Mouse (Mus musculus) limb, embryonic 11.5 days (tissue): Measurements from ENCODE around the gene Atg5. TPM values are rescaled to one million over a fixed set of nuclear protein-coding genes. Genes with fewer than 3 reads are reported as not detected.

ENCODE experiments used
- ATAC-seq: fragments of 200-750 bp; cut with Nextera tagmentation; 2 replicates; pipeline ENCODE4 v1.8.0; 2017; ENCODE audit warnings: low read depth; ENCODE audit not compliant: insufficient number of reproducible peaks, low FRiP score, low TSS enrichment
- DNase-seq: peaks from one replicate; pipeline ENCODE4 v3.0.0-alpha.2; 2015; ENCODE audit warnings: low spot score
- H3K27ac ChIP-seq: fragments of 300-500 bp; sonication (generic); replicated peaks from 2 replicates; pipeline ENCODE4 v1.5.1; 2014; ENCODE audit warnings: low read depth, mild to moderate bottlenecking, low read length
- H3K27me3 ChIP-seq: fragments of 300-500 bp; sonication (generic); 2 replicates; pipeline ENCODE4 v1.6.1; 2014; ENCODE audit warnings: mild to moderate bottlenecking, low read length, mixed read lengths; ENCODE audit not compliant: control insufficient read depth, insufficient read depth
- H3K36me3 ChIP-seq: fragments of 300-500 bp; sonication (generic); 2 replicates; pipeline ENCODE4 v1.6.1; 2014; ENCODE audit warnings: mild to moderate bottlenecking, low read length, moderate library complexity, mixed read lengths; ENCODE audit not compliant: control insufficient read depth, insufficient read depth
- H3K4me1 ChIP-seq: fragments of 300-500 bp; sonication (generic); 2 replicates; pipeline ENCODE4 v1.6.1; 2014; ENCODE audit warnings: low read length, mixed read lengths; ENCODE audit not compliant: control insufficient read depth, insufficient read depth
- H3K4me2 ChIP-seq: fragments of 300-500 bp; sonication (generic); 2 replicates; pipeline ENCODE4 v1.6.1; 2014; ENCODE audit warnings: low read depth, mild to moderate bottlenecking, moderate library complexity; ENCODE audit not compliant: severe bottlenecking
- H3K4me3 ChIP-seq: fragments of 300-500 bp; sonication (generic); 2 replicates; pipeline ENCODE4 v1.5.1; 2014; ENCODE audit warnings: low read depth, low read length
- H3K9ac ChIP-seq: fragments of 300-500 bp; sonication (generic); 2 replicates; pipeline ENCODE4 v1.6.1; 2014; ENCODE audit warnings: mild to moderate bottlenecking, low read length
- H3K9me3 ChIP-seq: fragments of 300-500 bp; sonication (generic); 2 replicates; pipeline ENCODE4 v1.6.1; 2016; ENCODE audit warnings: low read length; ENCODE audit not compliant: control insufficient read depth
- whole genome bisulfite sequencing: fragments of 180-500 bp; shearing (Covaris S2); extraction: QIAGEN DNeasy Blood & Tissue Kit; methylation state at CpG from one replicate; pipeline ENCODE4 v1.1.7; 2014; 5-methylcytosine and 5-hydroxymethylcytosine counted together
- polyA plus RNA-seq: library from polyadenylated mRNA; unstranded; fragments of >200 nt; fragmentation: Nextera tagmentation; extraction: Ambion mirVana; gene quantifications from 2 replicates; pipeline ENCODE4 v1.2.1, GENCODE M21; 2014

The Atg5 gene
- polyA plus RNA-seq, 1 experiment from 2014 or later: 65.3 TPM

DNA sequence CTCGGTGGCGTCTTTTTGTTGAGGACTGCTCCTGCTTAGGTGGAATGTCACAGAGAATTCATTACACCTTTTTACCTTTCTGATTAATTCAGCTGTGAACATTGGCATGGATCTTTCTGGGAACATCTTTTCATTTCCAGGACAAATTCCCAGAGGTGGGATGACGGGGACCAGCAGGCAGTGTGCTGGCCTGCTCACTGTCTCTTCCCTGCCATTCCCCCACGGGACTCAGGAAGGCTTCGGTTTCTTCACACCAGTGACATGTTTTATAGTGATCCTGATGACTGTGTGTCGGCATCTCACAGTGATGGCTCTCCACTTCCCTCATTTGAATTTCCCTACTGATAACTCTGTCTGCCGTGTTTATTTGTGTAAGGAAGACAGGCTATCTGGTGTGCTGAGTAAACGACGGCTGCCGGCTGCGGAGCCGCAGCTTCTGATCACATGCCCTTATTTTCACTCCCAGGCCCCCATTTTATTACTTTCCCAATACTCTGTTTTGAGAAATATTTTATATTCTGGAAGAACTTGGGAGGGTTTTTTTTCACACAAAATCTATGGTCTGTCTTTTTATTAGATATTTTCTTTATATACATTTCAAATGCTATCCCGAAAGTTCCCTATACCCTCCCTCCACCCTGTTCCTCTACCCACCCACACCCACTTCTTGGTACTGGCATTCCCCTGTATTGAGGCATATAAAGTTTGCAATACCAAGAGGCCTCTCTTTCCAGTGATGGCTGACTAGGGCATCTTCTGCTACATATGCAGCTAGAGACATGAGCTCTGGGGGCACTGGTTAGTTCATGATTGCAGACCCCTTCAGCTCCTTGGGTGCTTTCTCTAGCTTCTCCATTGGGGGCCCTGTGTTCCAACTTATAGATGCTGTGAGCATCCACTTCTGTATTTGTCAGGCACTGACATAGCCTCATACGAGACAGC is 80.6 kb downstream of the Atg5 start:
- WGBS: 45% methylated on average over 14 of the region's 14 CpGs
- no peak for DNase-seq
- no peaks in the 10 kb centered on the region for H3K36me3 ChIP-seq
- no peak overlapping the region for H3K9ac ChIP-seq
- no peaks in the 10 kb centered on the region for H3K27me3 ChIP-seq
- H3K4me1 ChIP-seq: no peaks in the 10 kb centered on the region
- ATAC-seq: no peak
- H3K4me2 ChIP-seq: no peak overlapping the region
- H3K27ac ChIP-seq: no peak overlapping the region
- H3K4me3 ChIP-seq: no peak overlapping the region
- H3K9me3 ChIP-seq: no peaks in the 10 kb centered on the region

DNA sequence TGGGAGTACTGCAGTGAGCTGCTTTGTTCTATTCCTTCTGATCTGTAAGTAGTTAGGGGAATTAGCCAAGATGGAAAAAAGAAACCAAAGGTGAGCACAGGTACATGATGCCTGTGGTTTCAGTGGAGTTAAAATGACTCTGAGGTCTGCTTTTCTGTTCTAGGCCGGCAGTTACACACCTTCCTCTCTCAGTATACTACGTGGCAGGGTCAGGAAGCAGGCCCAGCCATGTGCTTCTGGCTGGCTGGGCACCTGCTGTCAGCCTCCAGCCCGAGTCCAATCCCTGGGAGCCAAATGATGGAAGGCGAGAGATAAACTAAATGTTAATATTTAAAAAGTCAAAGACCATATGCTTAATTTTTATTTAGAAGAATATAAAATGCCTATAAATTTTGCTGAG is 85.3 kb downstream of the Atg5 start:
- H3K27me3 ChIP-seq: no peaks in the 10 kb centered on the region
- DNase-seq: no peak
- H3K4me3 ChIP-seq: no peak overlapping the region
- no peak overlapping the region for H3K4me2 ChIP-seq
- 62% methylated on average over 4 of the region's 4 CpGs for WGBS
- H3K9ac ChIP-seq: no peak overlapping the region
- H3K4me1 ChIP-seq: peaks cover 5% of the 10 kb centered on the region
- H3K27ac ChIP-seq: no peak overlapping the region
- ATAC-seq: no peak
- H3K36me3 ChIP-seq: no peaks in the 10 kb centered on the region
- H3K9me3 ChIP-seq: no peaks in the 10 kb centered on the region

DNA sequence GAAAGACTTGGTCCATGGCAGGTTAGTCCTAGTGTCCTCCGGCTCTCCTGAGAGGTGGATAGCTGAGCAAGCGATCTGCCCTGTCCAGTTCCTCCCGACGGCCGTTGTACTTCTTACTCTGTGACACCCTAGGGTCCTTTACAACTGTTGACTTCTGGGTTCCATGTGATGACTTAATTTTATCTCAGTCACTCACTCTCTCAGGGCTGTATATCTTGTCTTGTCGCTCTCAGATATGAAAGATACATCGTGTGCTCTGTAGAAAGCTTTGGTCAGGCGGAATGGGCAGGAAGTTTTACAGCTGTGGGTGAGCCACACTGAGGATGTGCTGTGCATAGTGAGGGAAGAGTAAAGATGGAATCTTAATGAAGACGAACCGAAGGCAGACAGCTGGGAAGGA is 86.2 kb downstream of the Atg5 start:
- ATAC-seq (no peak), DNase-seq (no peak)
- WGBS: 81% methylated on average over 10 of the region's 10 CpGs
- Histone ChIP-seq H3K36me3 (no peaks in the 10 kb centered on the region), H3K4me3 (no peak overlapping the region), H3K27me3 (no peaks in the 10 kb centered on the region), H3K4me1 (peaks cover 5% of the 10 kb centered on the region), H3K9me3 (no peaks in the 10 kb centered on the region), H3K27ac (no peak overlapping the region), H3K4me2 (no peak overlapping the region), H3K9ac (no peak overlapping the region)

DNA sequence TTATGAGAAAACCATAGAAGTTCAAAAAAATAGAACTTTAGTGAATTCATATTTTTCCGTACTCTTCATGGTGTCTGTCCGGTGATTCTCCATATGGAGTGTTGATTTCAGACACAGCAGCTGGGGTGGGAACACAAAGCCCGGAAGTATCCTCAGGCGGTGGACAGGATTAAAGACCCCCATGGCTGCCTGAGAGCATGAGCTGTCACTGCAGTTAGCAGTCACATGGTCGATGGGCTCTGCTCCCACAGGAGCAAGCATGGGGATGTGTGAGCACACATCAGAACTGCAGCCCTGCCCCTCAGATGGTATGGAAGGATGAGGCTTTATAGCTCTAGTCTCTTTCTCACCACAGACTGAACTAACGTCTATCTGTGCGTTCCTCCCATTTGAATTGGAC is 87.1 kb downstream of the Atg5 start:
- H3K27ac ChIP-seq: no peak overlapping the region
- H3K9ac ChIP-seq: no peak overlapping the region
- DNase-seq (no peak), ATAC-seq (no peak)
- H3K27me3 ChIP-seq: no peaks in the 10 kb centered on the region
- no peak overlapping the region for H3K4me2 ChIP-seq
- no peaks in the 10 kb centered on the region for H3K36me3 ChIP-seq
- peaks cover 5% of the 10 kb centered on the region for H3K4me1 ChIP-seq
- WGBS: 77% methylated on average over 7 of the region's 7 CpGs
- no peaks in the 10 kb centered on the region for H3K9me3 ChIP-seq
- H3K4me3 ChIP-seq: no peak overlapping the region

GRCm38 (mm10) chr10:44356625-44357024 is 88.5 kb downstream of the Atg5 start:
- DNase-seq: no peak
- ATAC-seq: no peak
- WGBS: 86% methylated on average over 5 of the region's 5 CpGs
- no peak overlapping the region for H3K9ac ChIP-seq
- H3K27me3 ChIP-seq: no peaks in the 10 kb centered on the region
- no peaks in the 10 kb centered on the region for H3K9me3 ChIP-seq
- no peaks in the 10 kb centered on the region for H3K36me3 ChIP-seq
- no peak overlapping the region for H3K4me3 ChIP-seq
- H3K4me1 ChIP-seq: peaks cover 5% of the 10 kb centered on the region
- H3K27ac ChIP-seq: no peak overlapping the region
- H3K4me2 ChIP-seq: no peak overlapping the region

DNA sequence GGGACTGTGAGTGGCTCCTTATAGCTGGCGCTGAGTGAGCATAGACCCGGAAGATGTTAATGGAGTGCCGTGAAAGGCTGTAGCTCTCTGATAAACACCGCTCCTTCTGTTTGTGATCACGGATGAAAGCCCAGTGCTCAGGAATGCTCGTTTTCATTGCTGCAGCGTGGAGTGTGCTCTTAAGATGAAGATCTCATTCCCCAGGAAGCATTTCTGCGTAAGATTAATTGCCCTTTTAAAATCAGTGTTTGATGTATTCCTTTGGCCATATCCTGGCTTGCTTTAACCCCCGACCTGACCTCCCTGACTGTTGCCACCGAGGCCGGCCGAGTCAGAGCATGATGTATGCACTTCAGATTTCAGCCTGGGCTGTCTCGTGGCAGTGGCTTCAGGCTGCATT is 89.2 kb downstream of the Atg5 start:
- Histone ChIP-seq H3K4me2 (no peak overlapping the region), H3K36me3 (no peaks in the 10 kb centered on the region), H3K27ac (no peak overlapping the region), H3K4me3 (no peak overlapping the region), H3K9ac (no peak overlapping the region), H3K27me3 (no peaks in the 10 kb centered on the region), H3K9me3 (no peaks in the 10 kb centered on the region), H3K4me1 (peaks cover 5% of the 10 kb centered on the region)
- ATAC-seq: no peak
- DNase-seq: peak; percentile 52
- WGBS: 4% methylated on average over 13 of the region's 13 CpGs

GRCm38 (mm10) chr10:44358816-44359215 is 90.7 kb downstream of the Atg5 start:
- no peaks in the 10 kb centered on the region for H3K27me3 ChIP-seq
- no peak overlapping the region for H3K4me3 ChIP-seq
- H3K4me1 ChIP-seq: peaks cover 5% of the 10 kb centered on the region
- H3K9ac ChIP-seq: no peak overlapping the region
- H3K4me2 ChIP-seq: no peak overlapping the region
- DNase-seq (no peak), ATAC-seq (no peak)
- WGBS: 78% methylated on average over 6 of the region's 6 CpGs
- no peak overlapping the region for H3K27ac ChIP-seq
- no peaks in the 10 kb centered on the region for H3K36me3 ChIP-seq
- no peaks in the 10 kb centered on the region for H3K9me3 ChIP-seq

DNA sequence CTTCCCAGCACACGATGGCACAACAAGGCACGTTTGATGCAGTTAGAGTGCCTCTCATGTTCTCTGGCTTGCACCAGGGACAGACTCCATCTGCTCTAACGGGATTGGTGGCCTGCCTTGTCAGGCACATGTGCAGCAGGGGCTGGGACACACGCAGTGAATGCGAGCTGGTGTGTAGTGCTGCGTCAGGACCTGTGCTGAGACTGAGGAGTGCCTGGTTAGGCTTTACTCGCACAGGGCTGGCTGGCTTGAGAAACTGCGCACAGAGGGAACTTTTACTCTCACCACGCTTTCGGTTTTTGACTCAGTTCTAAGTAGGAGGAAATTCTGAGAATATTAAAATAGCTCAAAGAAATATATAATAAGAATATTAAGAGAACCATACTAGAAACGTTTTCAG is 92.5 kb downstream of the Atg5 start:
- H3K9me3 ChIP-seq: no peaks in the 10 kb centered on the region
- H3K36me3 ChIP-seq: no peaks in the 10 kb centered on the region
- 74% methylated on average over 11 of the region's 11 CpGs for WGBS
- DNase-seq (no peak), ATAC-seq (no peak)
- no peak overlapping the region for H3K4me3 ChIP-seq
- H3K4me1 ChIP-seq: peaks cover 5% of the 10 kb centered on the region
- H3K27ac ChIP-seq: no peak overlapping the region
- H3K9ac ChIP-seq: no peak overlapping the region
- no peak overlapping the region for H3K4me2 ChIP-seq
- H3K27me3 ChIP-seq: no peaks in the 10 kb centered on the region
